Mouse (Mus musculus): ENCODE data around the gene Stx1b. TPM values are rescaled to one million over a fixed set of nuclear protein-coding genes. Genes with fewer than 3 reads are reported as not detected.

The Stx1b gene
- 0.01 TPM for polyA plus RNA-seq (2012; fragmentation: generic; extraction: Trizol)
- long read RNA-seq, experiment 1, result 0 reads
- long read RNA-seq, experiment 2, result 0 reads

DNA sequence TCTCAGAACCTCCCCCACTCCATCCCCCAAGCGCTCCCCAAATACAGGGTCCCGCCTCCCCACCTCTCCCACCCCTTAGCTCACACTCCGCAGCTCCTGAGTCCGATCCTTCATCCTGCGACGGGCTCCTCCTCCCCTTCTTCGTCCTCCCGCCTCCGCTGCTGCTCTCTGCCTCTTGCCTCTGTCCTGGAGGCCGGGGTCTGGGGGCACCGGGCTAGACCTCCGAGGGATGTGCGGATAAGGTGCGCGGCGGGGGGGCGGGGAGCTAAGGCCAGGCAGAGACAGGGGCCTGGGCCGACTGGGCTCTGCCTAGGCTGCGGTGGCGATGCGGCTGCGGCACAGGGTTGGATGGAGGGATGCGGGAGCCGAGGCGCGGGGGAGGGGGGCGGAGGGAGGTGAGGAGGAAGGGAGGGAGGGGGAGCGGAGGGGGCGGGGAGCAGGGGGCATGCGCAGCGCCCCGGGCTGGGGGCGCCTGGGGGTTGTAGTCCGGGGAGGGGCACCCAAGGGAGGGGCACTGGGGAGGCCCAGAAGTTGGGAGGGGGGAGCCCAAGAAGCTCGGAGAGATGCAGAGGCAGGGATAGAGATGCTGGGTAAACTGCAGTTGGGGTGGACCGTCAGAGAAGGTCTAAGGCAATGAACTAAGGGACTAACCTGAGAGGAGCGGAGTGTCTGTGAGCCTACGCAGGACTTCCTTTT lies at the start of gene Stx1b, which contains the start of gene Stx4a:
TSS of gene Stx1b (minus strand) at position 374 of the 696 bp plus-strand sequence.
TSS of gene Stx4a (plus strand) at position 119 of the 696 bp plus-strand sequence.
- H3K4me3 ChIP-seq (ENCODE audit: insufficient read depth, poor library complexity, severe bottlenecking), result no peak within 1 kb of the TSS
- H3K27me3 ChIP-seq (ENCODE audit: control insufficient read depth, insufficient read depth, insufficient read length), result peaks cover 32% of the 10 kb centered on the region
- no peak within 1 kb of the TSS for H3ac ChIP-seq (ENCODE audit: control insufficient read depth, insufficient read length, low read depth)
- H3K79me3 ChIP-seq (ENCODE audit: low read depth), result no peaks in the 10 kb centered on the region
- H3K79me2 ChIP-seq (ENCODE audit: control insufficient read depth, insufficient read depth), result no peaks in the 10 kb centered on the region
- no peak for TF ChIP-seq MAX (IDR thresholded peaks at IDR 0.05)
- no peak for TF ChIP-seq MYOD1 (IDR thresholded peaks at IDR 0.05; ENCODE audit: control insufficient read depth, insufficient read length, low read depth)
- no peak for TF ChIP-seq USF1 (IDR thresholded peaks at IDR 0.05; ENCODE audit: low read depth)
- TF ChIP-seq MYOG (IDR thresholded peaks at IDR 0.05; ENCODE audit: control insufficient read depth, extremely low read depth, insufficient read length), result no peak
- no peak for TF ChIP-seq CTCF (IDR thresholded peaks at IDR 0.05; ENCODE audit: control insufficient read depth, insufficient read depth, insufficient read length)
- TF ChIP-seq FOSL1 (IDR thresholded peaks at IDR 0.05; ENCODE audit: insufficient read depth, low read length, poor library complexity, severe bottlenecking), result no peak
- TF ChIP-seq CEBPB (IDR thresholded peaks at IDR 0.05; ENCODE audit: low read depth), result no peak
- H3K36me3 ChIP-seq (ENCODE audit: control insufficient read depth, insufficient read depth), result no peaks in the 10 kb centered on the region

DNA sequence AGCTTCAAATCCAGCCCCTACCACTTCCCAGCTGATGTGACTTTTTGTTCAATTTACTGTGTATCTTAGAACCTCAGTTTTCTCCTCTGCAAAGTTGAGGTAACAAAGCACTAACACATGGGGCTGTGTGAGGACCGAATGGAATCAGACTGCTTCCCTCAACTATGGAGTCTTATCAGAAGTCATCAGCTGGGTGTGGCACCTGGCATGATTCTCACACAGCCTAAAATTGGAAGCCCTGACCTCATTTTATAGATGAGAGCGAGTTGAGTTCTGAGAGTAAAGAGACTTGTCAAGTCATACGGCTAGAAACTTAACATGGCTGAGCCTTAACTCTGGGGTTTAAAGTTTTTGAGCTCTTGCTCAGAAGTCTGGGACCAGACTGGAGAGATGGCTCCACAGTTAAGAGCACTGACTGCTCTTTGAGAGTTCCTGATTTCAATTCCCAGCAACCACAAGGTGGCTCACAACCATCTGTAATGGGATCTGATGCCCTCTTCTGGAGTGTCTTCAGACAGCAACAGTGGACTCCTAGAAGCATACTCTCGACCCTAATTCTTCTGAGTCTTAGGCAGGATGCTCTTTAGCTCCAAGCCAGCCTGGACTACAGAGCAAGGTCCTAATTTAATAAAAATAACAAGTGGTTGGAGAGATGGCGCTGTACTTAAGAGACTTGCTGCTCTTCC lies 45.9 kb upstream of the Stx1b start:
- H3K79me2 ChIP-seq (ENCODE audit: control insufficient read depth, insufficient read depth), result peaks cover 71% of the 10 kb centered on the region
- peaks cover 46% of the 10 kb centered on the region for H3K79me3 ChIP-seq (ENCODE audit: low read depth)
- no peak overlapping the region for H3K4me3 ChIP-seq (ENCODE audit: insufficient read depth, poor library complexity, severe bottlenecking)
- H3K27me3 ChIP-seq (ENCODE audit: control insufficient read depth, insufficient read depth, insufficient read length), result no peaks in the 10 kb centered on the region
- H3K36me3 ChIP-seq (ENCODE audit: control insufficient read depth, insufficient read depth), result peaks cover 42% of the 10 kb centered on the region
- TF ChIP-seq FOSL1 (IDR thresholded peaks at IDR 0.05; ENCODE audit: insufficient read depth, low read length, poor library complexity, severe bottlenecking) (no peak), CEBPB (IDR thresholded peaks at IDR 0.05; ENCODE audit: low read depth) (no peak), MYOG (IDR thresholded peaks at IDR 0.05; ENCODE audit: control insufficient read depth, extremely low read depth, insufficient read length) (no peak), USF1 (IDR thresholded peaks at IDR 0.05; ENCODE audit: low read depth) (no peak), CTCF (IDR thresholded peaks at IDR 0.05; ENCODE audit: control insufficient read depth, insufficient read depth, insufficient read length) (no peak), MYOD1 (IDR thresholded peaks at IDR 0.05; ENCODE audit: control insufficient read depth, insufficient read length, low read depth) (no peak)
- H3ac ChIP-seq (ENCODE audit: control insufficient read depth, insufficient read length, low read depth), result no peak overlapping the region

DNA sequence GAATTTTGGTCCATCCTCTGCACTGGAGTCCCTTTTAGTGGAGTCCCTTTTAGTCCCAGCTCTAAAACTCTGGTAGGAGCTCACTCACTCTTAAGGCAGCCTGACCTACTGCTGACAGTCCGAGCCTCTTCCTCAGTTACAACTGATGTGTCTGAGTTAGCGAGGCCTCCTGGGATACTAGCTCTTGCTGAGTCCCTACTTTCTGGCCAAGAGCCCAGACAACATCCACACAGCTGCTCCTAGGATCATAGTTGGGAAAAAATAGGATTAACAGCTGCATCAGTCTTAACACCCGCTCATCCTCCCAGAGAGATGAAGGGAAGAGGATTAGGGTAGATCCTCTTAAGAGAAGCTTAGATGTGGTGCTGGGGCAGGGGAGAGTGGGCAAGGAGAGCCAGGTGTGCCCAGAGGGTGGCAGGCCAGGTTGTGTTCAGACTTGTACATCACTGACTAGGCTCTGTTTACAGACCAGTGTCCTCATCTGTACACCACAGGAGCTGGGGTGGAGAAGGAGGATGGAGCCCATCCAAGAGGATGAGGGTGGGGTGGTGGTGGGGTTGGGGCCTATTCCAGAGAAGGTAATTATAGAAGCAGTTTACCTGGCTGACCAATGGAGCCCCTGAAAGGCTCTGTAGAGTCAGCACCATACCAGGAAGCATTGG lies 44.9 kb upstream of the Stx1b start:
- H3K4me3 ChIP-seq (ENCODE audit: insufficient read depth, poor library complexity, severe bottlenecking), result no peak overlapping the region
- no peak overlapping the region for H3ac ChIP-seq (ENCODE audit: control insufficient read depth, insufficient read length, low read depth)
- TF ChIP-seq CTCF (IDR thresholded peaks at IDR 0.05; ENCODE audit: control insufficient read depth, insufficient read depth, insufficient read length), result no peak
- no peak for TF ChIP-seq MYOG (IDR thresholded peaks at IDR 0.05; ENCODE audit: control insufficient read depth, extremely low read depth, insufficient read length)
- TF ChIP-seq MAX (IDR thresholded peaks at IDR 0.05), result no peak
- TF ChIP-seq USF1 (IDR thresholded peaks at IDR 0.05; ENCODE audit: low read depth), result no peak
- TF ChIP-seq CEBPB (IDR thresholded peaks at IDR 0.05; ENCODE audit: low read depth), result no peak
- no peak for TF ChIP-seq FOSL1 (IDR thresholded peaks at IDR 0.05; ENCODE audit: insufficient read depth, low read length, poor library complexity, severe bottlenecking)
- TF ChIP-seq MYOD1 (IDR thresholded peaks at IDR 0.05; ENCODE audit: control insufficient read depth, insufficient read length, low read depth), result no peak
- H3K27me3 ChIP-seq (ENCODE audit: control insufficient read depth, insufficient read depth, insufficient read length), result no peaks in the 10 kb centered on the region
- peaks cover 61% of the 10 kb centered on the region for H3K79me2 ChIP-seq (ENCODE audit: control insufficient read depth, insufficient read depth)
- peaks cover 45% of the 10 kb centered on the region for H3K36me3 ChIP-seq (ENCODE audit: control insufficient read depth, insufficient read depth)
- peaks cover 36% of the 10 kb centered on the region for H3K79me3 ChIP-seq (ENCODE audit: low read depth)

DNA sequence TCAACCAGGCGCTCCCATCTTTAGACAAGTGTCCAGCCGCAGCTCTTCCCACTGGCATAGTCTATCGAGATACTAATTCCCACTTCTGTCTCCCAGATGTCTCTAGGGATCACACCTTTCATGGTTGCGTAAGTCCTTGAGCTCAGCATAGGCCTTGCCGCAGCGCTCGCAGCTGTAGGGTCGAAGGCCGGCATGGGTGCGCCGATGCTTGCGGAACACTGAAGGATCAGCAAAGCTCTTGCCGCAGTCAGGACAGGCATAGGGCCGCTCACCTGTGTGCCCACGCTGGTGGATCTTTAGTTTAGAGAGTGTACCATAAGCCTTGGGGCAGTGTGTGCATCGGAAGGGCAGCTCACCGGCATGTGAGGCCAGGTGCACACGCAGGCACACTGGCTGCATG lies 43.3 kb upstream of the Stx1b start:
- H3K27me3 ChIP-seq (ENCODE audit: control insufficient read depth, insufficient read depth, insufficient read length), result no peaks in the 10 kb centered on the region
- TF ChIP-seq FOSL1 (IDR thresholded peaks at IDR 0.05; ENCODE audit: insufficient read depth, low read length, poor library complexity, severe bottlenecking) (no peak), MYOD1 (IDR thresholded peaks at IDR 0.05; ENCODE audit: control insufficient read depth, insufficient read length, low read depth) (no peak), CEBPB (IDR thresholded peaks at IDR 0.05; ENCODE audit: low read depth) (no peak), MYOG (IDR thresholded peaks at IDR 0.05; ENCODE audit: control insufficient read depth, extremely low read depth, insufficient read length) (no peak), MAX (IDR thresholded peaks at IDR 0.05) (no peak), USF1 (IDR thresholded peaks at IDR 0.05; ENCODE audit: low read depth) (no peak), CTCF (IDR thresholded peaks at IDR 0.05; ENCODE audit: control insufficient read depth, insufficient read depth, insufficient read length) (no peak)
- H3K36me3 ChIP-seq (ENCODE audit: control insufficient read depth, insufficient read depth), result peaks cover 45% of the 10 kb centered on the region
- no peak overlapping the region for H3ac ChIP-seq (ENCODE audit: control insufficient read depth, insufficient read length, low read depth)
- H3K4me3 ChIP-seq (ENCODE audit: insufficient read depth, poor library complexity, severe bottlenecking), result no peak overlapping the region
- peaks cover 45% of the 10 kb centered on the region for H3K79me2 ChIP-seq (ENCODE audit: control insufficient read depth, insufficient read depth)
- peaks cover 20% of the 10 kb centered on the region for H3K79me3 ChIP-seq (ENCODE audit: low read depth)

DNA sequence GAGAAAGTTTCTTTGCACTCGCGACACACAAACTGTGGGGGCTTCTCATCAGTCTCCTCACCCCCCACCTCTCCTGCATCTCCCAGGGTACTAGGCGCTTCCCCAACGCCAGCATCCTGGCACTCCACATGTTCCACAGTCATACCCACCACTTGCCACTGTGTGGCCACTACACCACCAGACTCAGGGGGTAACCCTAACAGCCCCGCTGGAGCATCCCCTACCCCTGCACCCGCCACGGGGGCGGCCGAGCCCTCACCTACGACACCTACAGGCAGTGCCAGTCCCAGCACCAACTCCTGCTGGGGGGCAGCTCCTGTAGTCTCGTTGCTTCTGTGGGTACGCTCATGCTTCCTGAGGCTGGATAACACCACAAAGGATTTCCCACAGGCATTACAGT lies 42.1 kb upstream of the Stx1b start:
- Histone ChIP-seq H3K4me3 (ENCODE audit: insufficient read depth, poor library complexity, severe bottlenecking) (no peak overlapping the region), H3K36me3 (ENCODE audit: control insufficient read depth, insufficient read depth) (peaks cover 38% of the 10 kb centered on the region), H3K79me2 (ENCODE audit: control insufficient read depth, insufficient read depth) (peaks cover 33% of the 10 kb centered on the region), H3K27me3 (ENCODE audit: control insufficient read depth, insufficient read depth, insufficient read length) (no peaks in the 10 kb centered on the region), H3K79me3 (ENCODE audit: low read depth) (peaks cover 16% of the 10 kb centered on the region), H3ac (ENCODE audit: control insufficient read depth, insufficient read length, low read depth) (no peak overlapping the region)
- TF ChIP-seq MYOG (IDR thresholded peaks at IDR 0.05; ENCODE audit: control insufficient read depth, extremely low read depth, insufficient read length) (no peak), FOSL1 (IDR thresholded peaks at IDR 0.05; ENCODE audit: insufficient read depth, low read length, poor library complexity, severe bottlenecking) (no peak), CTCF (IDR thresholded peaks at IDR 0.05; ENCODE audit: control insufficient read depth, insufficient read depth, insufficient read length) (no peak), MAX (IDR thresholded peaks at IDR 0.05) (no peak), CEBPB (IDR thresholded peaks at IDR 0.05; ENCODE audit: low read depth) (no peak), USF1 (IDR thresholded peaks at IDR 0.05; ENCODE audit: low read depth) (no peak)

Measured in C2C12 (cell line).